Mouse (Mus musculus) embryonic facial prominence, embryonic 12.5 days (tissue): ENCODE measurements at regions not wholly inside any gene's neighbourhood (a gene's known extent, or its start where the extent isn't known, plus 50 kb on each side); places are given as distances from the start of the nearest gene placed in this dataset.
"Not testable (repeated sequence)": the region's sequence is repeated elsewhere in the genome, so short reads cannot be mapped to it uniquely, and the experiment has no call there.

Experiments used
- ATAC-seq: fragments of 200-750 bp; cut with Nextera tagmentation; 2 replicates; pipeline ENCODE4 v1.8.0; 2017; ENCODE audit not compliant: insufficient number of reproducible peaks, insufficient read depth, low FRiP score, low TSS enrichment
- H3K27ac ChIP-seq: fragments of 300-500 bp; sonication (generic); 2 replicates; pipeline ENCODE4 v1.5.1; 2016; ENCODE audit warnings: mild to moderate bottlenecking
- H3K27me3 ChIP-seq: fragments of 300-500 bp; sonication (generic); 2 replicates; pipeline ENCODE4 v1.6.1; 2016; ENCODE audit warnings: mild to moderate bottlenecking, moderate library complexity
- H3K36me3 ChIP-seq: fragments of 300-500 bp; sonication (generic); 2 replicates; pipeline ENCODE4 v1.6.1; 2016; ENCODE audit warnings: mild to moderate bottlenecking
- H3K4me1 ChIP-seq: fragments of 300-500 bp; sonication (generic); 2 replicates; pipeline ENCODE4 v1.6.1; 2016
- H3K4me2 ChIP-seq: fragments of 300-500 bp; sonication (generic); replicated peaks from 2 replicates; pipeline ENCODE4 v1.6.1; 2016; ENCODE audit warnings: mild to moderate bottlenecking, moderate library complexity
- H3K4me3 ChIP-seq: fragments of 300-500 bp; sonication (generic); 2 replicates; pipeline ENCODE4 v1.5.1; 2016; ENCODE audit warnings: mild to moderate bottlenecking
- H3K9ac ChIP-seq: fragments of 300-500 bp; sonication (generic); 2 replicates; pipeline ENCODE4 v1.6.1; 2016; ENCODE audit warnings: mild to moderate bottlenecking, moderate library complexity
- H3K9me3 ChIP-seq: fragments of 300-500 bp; sonication (generic); 2 replicates; pipeline ENCODE4 v1.6.1; 2016; ENCODE audit warnings: mild to moderate bottlenecking, moderate library complexity
- WGBS: fragments of 180-500 bp; shearing (Covaris S2); methylation state at CpG from one replicate; pipeline ENCODE4 v1.1.7; 2016; 5-methylcytosine and 5-hydroxymethylcytosine counted together

GRCm38 (mm10) chr5:75419282-75419681, 155.4 kb upstream of the Kit start:
- ATAC-seq, H3K9me3 ChIP-seq, H3K4me3 ChIP-seq, H3K4me2 ChIP-seq, H3K4me1 ChIP-seq, H3K36me3 ChIP-seq, H3K27ac ChIP-seq, H3K27me3 ChIP-seq, H3K9ac ChIP-seq: not testable (repeated sequence)
- WGBS, result 93% methylated on average over 2 of the region's 2 CpGs

- 91% methylated on average over 2 of the region's 2 CpGs for WGBS
- Histone ChIP-seq H3K4me3 (no peak overlapping the region), H3K9me3 (peaks cover 2% of the 10 kb centered on the region; the same call in 1 of the 2 replicates), H3K9ac (no peak overlapping the region), H3K4me2 (no peak overlapping the region), H3K27me3 (no peaks in the 10 kb centered on the region), H3K4me1 (no peaks in the 10 kb centered on the region), H3K36me3 (no peaks in the 10 kb centered on the region), H3K27ac (no peak overlapping the region)
- no peak for ATAC-seq
Observed at GRCm38 (mm10) chr5:75432885-75433284, 141.8 kb upstream of the Kit start.

GRCm38 (mm10) chr5:75437924-75438323, 136.8 kb upstream of the Kit start:
- ATAC-seq, result no peak
- Histone ChIP-seq H3K4me2 (no peak overlapping the region), H3K27ac (no peak overlapping the region), H3K4me1 (no peaks in the 10 kb centered on the region), H3K27me3 (no peaks in the 10 kb centered on the region), H3K4me3 (no peak overlapping the region), H3K9ac (no peak overlapping the region), H3K36me3 (no peaks in the 10 kb centered on the region), H3K9me3 (peaks cover 2% of the 10 kb centered on the region; the same call in 1 of the 2 replicates)
- WGBS, result 82% methylated on average over 5 of the region's 5 CpGs

GRCm38 (mm10) chr5:75444024-75444604, 130.6 kb upstream of the Kit start:
- Histone ChIP-seq H3K4me2 (no peak overlapping the region), H3K27ac (no peak overlapping the region), H3K9me3 (no peaks in the 10 kb centered on the region), H3K36me3 (no peaks in the 10 kb centered on the region), H3K4me1 (no peaks in the 10 kb centered on the region), H3K9ac (no peak overlapping the region), H3K27me3 (no peaks in the 10 kb centered on the region), H3K4me3 (no peak overlapping the region)
- 91% methylated on average over 3 of the region's 3 CpGs for WGBS
- no peak for ATAC-seq

GRCm38 (mm10) chr5:75446386-75446785, 128.3 kb upstream of the Kit start:
- 78% methylated on average over 1 of the region's 1 CpGs for WGBS
- Histone ChIP-seq H3K36me3 (no peaks in the 10 kb centered on the region), H3K4me3 (no peak overlapping the region), H3K27me3 (no peaks in the 10 kb centered on the region; the same call in 1 of the 2 replicates), H3K27ac (no peak overlapping the region), H3K4me2 (no peak overlapping the region), H3K9me3 (no peaks in the 10 kb centered on the region), H3K4me1 (no peaks in the 10 kb centered on the region), H3K9ac (no peak overlapping the region)
- no peak for ATAC-seq

GRCm38 (mm10) chr5:75449913-75450525, 124.7 kb upstream of the Kit start:
- no peaks in the 10 kb centered on the region; the same call in 1 of the 2 replicates for H3K27me3 ChIP-seq
- H3K9ac ChIP-seq, result no peak overlapping the region
- H3K4me1 ChIP-seq, result no peaks in the 10 kb centered on the region
- no peak overlapping the region for H3K27ac ChIP-seq
- H3K4me2 ChIP-seq, result 0 out of 2 replicates have a peak overlapping the region, but pooled peaks have one; percentile 5
- 51% methylated on average over 21 of the region's 21 CpGs for WGBS
- no peak overlapping the region for H3K4me3 ChIP-seq
- H3K36me3 ChIP-seq, result no peaks in the 10 kb centered on the region
- ATAC-seq, result no peak
- H3K9me3 ChIP-seq, result no peaks in the 10 kb centered on the region

GRCm38 (mm10) chr5:75450564-75450963, 124.2 kb upstream of the Kit start:
- Histone ChIP-seq H3K4me2 (no peak overlapping the region), H3K27me3 (no peaks in the 10 kb centered on the region; the same call in 1 of the 2 replicates), H3K4me1 (no peaks in the 10 kb centered on the region), H3K27ac (no peak overlapping the region), H3K36me3 (no peaks in the 10 kb centered on the region), H3K9me3 (no peaks in the 10 kb centered on the region), H3K9ac (no peak overlapping the region), H3K4me3 (no peak overlapping the region)
- ATAC-seq, result no peak
- WGBS, result 52% methylated on average over 9 of the region's 9 CpGs

GRCm38 (mm10) chr5:75451081-75451480, 123.6 kb upstream of the Kit start:
- WGBS, result 56% methylated on average over 5 of the region's 5 CpGs
- no peak overlapping the region for H3K4me3 ChIP-seq

GRCm38 (mm10) chr5:75451693-75452092, 123.0 kb upstream of the Kit start:
- Histone ChIP-seq H3K9me3 (no peaks in the 10 kb centered on the region), H3K4me3 (no peak overlapping the region), H3K36me3 (no peaks in the 10 kb centered on the region), H3K9ac (no peak overlapping the region), H3K4me1 (no peaks in the 10 kb centered on the region), H3K27me3 (no peaks in the 10 kb centered on the region; the same call in 1 of the 2 replicates), H3K4me2 (no peak overlapping the region), H3K27ac (no peak overlapping the region)
- 83% methylated on average over 8 of the region's 8 CpGs for WGBS
- ATAC-seq, result no peak

More at GRCm38 (mm10) chr5:75451081-75451480, 123.6 kb upstream of the Kit start:
- H3K27me3 ChIP-seq, result no peaks in the 10 kb centered on the region; the same call in 1 of the 2 replicates
- no peak overlapping the region for H3K4me2 ChIP-seq
- ATAC-seq, result no peak
- H3K9ac ChIP-seq, result no peak overlapping the region
- no peak overlapping the region for H3K27ac ChIP-seq
- H3K9me3 ChIP-seq, result no peaks in the 10 kb centered on the region
- no peaks in the 10 kb centered on the region for H3K4me1 ChIP-seq
- H3K36me3 ChIP-seq, result no peaks in the 10 kb centered on the region

GRCm38 (mm10) chr5:75453757-75454390, 120.8 kb upstream of the Kit start:
- H3K36me3 ChIP-seq, result no peaks in the 10 kb centered on the region
- no peaks in the 10 kb centered on the region for H3K9me3 ChIP-seq
- 74% methylated on average over 9 of the region's 9 CpGs for WGBS

GRCm38 (mm10) chr5:75454961-75455541, 119.7 kb upstream of the Kit start:
- Histone ChIP-seq H3K9me3 (no peaks in the 10 kb centered on the region), H3K9ac (no peak overlapping the region), H3K27me3 (no peaks in the 10 kb centered on the region; the same call in 1 of the 2 replicates), H3K4me2 (no peak overlapping the region), H3K36me3 (no peaks in the 10 kb centered on the region), H3K4me1 (0 out of 2 replicates have a peak, but pooled peaks cover 3% of the 10 kb centered on the region), H3K27ac (no peak overlapping the region), H3K4me3 (no peak overlapping the region)
- ATAC-seq, result no peak
- WGBS, result 76% methylated on average over 16 of the region's 16 CpGs

More at GRCm38 (mm10) chr5:75453757-75454390, 120.8 kb upstream of the Kit start:
- H3K4me2 ChIP-seq, result no peak overlapping the region
- no peak overlapping the region for H3K4me3 ChIP-seq
- no peak overlapping the region for H3K9ac ChIP-seq
- no peak overlapping the region for H3K27ac ChIP-seq
- H3K27me3 ChIP-seq, result no peaks in the 10 kb centered on the region; the same call in 1 of the 2 replicates
- no peaks in the 10 kb centered on the region for H3K4me1 ChIP-seq
- ATAC-seq, result no peak
